Mouse (Mus musculus): ENCODE results near the gene Sdf4.

DNA sequence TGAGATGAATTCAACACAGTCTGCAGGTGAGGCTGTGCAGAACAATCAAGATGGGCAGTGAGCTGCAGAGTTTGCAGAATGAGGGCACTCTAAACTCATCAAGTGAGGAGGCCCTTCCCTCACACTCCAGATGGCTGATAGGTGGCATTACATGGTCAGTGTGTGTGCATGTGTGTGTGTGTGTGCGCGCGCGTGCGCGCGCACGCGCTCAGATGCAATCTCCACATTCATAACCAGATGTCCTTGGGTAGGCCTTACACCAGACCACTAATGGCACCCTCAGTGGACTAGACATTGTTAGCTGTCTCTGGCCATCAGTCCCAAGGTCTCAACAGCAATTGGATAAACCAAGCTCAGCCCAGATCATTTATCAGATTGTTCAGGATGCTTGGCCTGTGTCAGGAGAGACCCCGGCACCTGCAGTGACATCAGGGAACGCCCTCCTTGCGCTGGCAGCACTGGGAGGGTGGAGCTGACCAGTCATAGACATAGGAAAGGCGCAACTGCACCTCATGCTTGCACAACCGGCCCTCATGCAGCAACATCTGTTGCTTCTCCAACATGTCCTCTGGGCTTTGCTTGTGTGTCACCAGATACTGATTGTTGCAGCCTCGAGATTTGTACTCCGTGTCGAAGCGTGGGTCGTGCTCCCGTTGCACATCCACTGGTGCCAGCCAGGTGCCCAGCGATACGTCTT, 1.3 kb upstream of the Sdf4 start:
- no peak for TF ChIP-seq CTCF (IDR thresholded peaks at IDR 0.05)
- no peak for TF ChIP-seq EP300 (IDR thresholded peaks at IDR 0.05)

Measured in lung, postnatal 0 days (tissue).